Mouse (Mus musculus) midbrain, embryonic 16.5 days (tissue): Measurements from ENCODE around the gene Fam178b. TPM values are rescaled to one million over a fixed set of nuclear protein-coding genes. Genes with fewer than 3 reads are reported as not detected.

Source experiments
- ATAC-seq: fragments of 200-750 bp; cut with Nextera tagmentation; 2 replicates; pipeline ENCODE4 v1.8.0; 2017; ENCODE audit warnings: moderate TSS enrichment
- H3K27ac ChIP-seq: fragments of 300-500 bp; sonication (generic); 2 replicates; pipeline ENCODE4 v1.5.1; 2014; ENCODE audit warnings: mild to moderate bottlenecking, low read length, mixed read lengths
- H3K27me3 ChIP-seq: fragments of 300-500 bp; sonication (generic); 2 replicates; pipeline ENCODE4 v1.6.1; 2014; ENCODE audit warnings: low read depth, low read length, mixed read lengths; ENCODE audit not compliant: control insufficient read depth, insufficient read depth
- H3K36me3 ChIP-seq: fragments of 300-500 bp; sonication (generic); 2 replicates; pipeline ENCODE4 v1.6.1; 2014; ENCODE audit warnings: mild to moderate bottlenecking, low read length, moderate library complexity, mixed read lengths; ENCODE audit not compliant: control insufficient read depth, insufficient read depth
- H3K4me1 ChIP-seq: fragments of 300-500 bp; sonication (generic); 2 replicates; pipeline ENCODE4 v1.6.1; 2014; ENCODE audit warnings: mild to moderate bottlenecking, low read length, mixed read lengths; ENCODE audit not compliant: control insufficient read depth, insufficient read depth
- H3K4me2 ChIP-seq: fragments of 300-500 bp; sonication (generic); 2 replicates; pipeline ENCODE4 v1.6.1; 2014; ENCODE audit warnings: mild to moderate bottlenecking, low read length, mixed read lengths
- H3K4me3 ChIP-seq: fragments of 300-500 bp; sonication (generic); 2 replicates; pipeline ENCODE4 v1.5.1; 2014; ENCODE audit warnings: low read depth, mild to moderate bottlenecking, low read length, moderate library complexity, mixed read lengths
- H3K9ac ChIP-seq: fragments of 300-500 bp; sonication (generic); 2 replicates; pipeline ENCODE4 v1.6.1; 2014; ENCODE audit warnings: low read depth, low read length, mixed read lengths
- H3K9me3 ChIP-seq: fragments of 300-500 bp; sonication (generic); replicated peaks from 2 replicates; pipeline ENCODE4 v1.6.1; 2014; ENCODE audit warnings: mild to moderate bottlenecking, low read length, mixed read lengths; ENCODE audit not compliant: control insufficient read depth, poor library complexity, severe bottlenecking
- WGBS: fragments of 180-500 bp; shearing (Covaris S2); extraction: QIAGEN DNeasy Blood & Tissue Kit; methylation state at CpG from one replicate; pipeline ENCODE4 v1.1.7; 2014; 5-methylcytosine and 5-hydroxymethylcytosine counted together
- polyA plus RNA-seq: library from polyadenylated mRNA; unstranded; fragments of >200 nt; fragmentation: Nextera tagmentation; extraction: Ambion mirVana; gene quantifications from 2 replicates; pipeline ENCODE4 v1.2.1, GENCODE M21; 2015

Fam178b gene
- polyA plus RNA-seq, 1 experiment from 2014 or later = 0.33 TPM

GRCm38 (mm10) chr1:36525774-36526173 is 157.2 kb downstream of the Fam178b start:
- Histone ChIP-seq H3K4me1 (no peaks in the 10 kb centered on the region), H3K27me3 (no peaks in the 10 kb centered on the region)
- WGBS = 94% methylated on average over 12 of the region's 12 CpGs

DNA sequence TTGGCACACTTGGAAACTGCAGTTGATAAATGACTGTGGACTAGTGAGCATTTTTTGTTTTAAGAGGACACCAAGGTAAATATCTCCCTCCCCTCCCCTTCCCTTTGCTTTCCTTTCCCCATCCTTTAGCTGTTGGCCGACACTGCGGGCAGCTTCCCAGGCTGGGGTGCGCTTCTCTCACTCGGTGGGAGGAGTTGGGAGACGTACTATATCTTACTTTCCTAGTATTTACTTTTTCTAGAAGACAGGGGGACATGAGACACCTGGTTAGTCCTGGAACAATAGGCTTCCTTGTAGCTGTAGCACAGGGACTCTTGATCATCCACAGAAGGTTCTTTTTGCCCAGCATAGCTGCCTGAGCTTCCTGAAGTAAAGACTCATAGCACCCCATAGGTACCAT is 158.9 kb downstream of the Fam178b start:
- peaks cover 38% of the 10 kb centered on the region for H3K36me3 ChIP-seq
- no peaks in the 10 kb centered on the region for H3K9me3 ChIP-seq
- H3K4me2 ChIP-seq = no peak overlapping the region
- H3K27ac ChIP-seq = no peak overlapping the region
- 94% methylated on average over 5 of the region's 5 CpGs for WGBS
- no peaks in the 10 kb centered on the region for H3K4me1 ChIP-seq
- H3K4me3 ChIP-seq = no peak overlapping the region
- no peak overlapping the region for H3K9ac ChIP-seq
- ATAC-seq = no peak
- H3K27me3 ChIP-seq = no peaks in the 10 kb centered on the region

More at GRCm38 (mm10) chr1:36525774-36526173, 157.2 kb downstream of the Fam178b start:
- H3K9me3 ChIP-seq = no peaks in the 10 kb centered on the region
- H3K9ac ChIP-seq = no peak overlapping the region
- ATAC-seq = no peak
- peaks cover 36% of the 10 kb centered on the region for H3K36me3 ChIP-seq
- no peak overlapping the region for H3K4me3 ChIP-seq
- H3K27ac ChIP-seq = no peak overlapping the region
- no peak overlapping the region for H3K4me2 ChIP-seq

- Histone ChIP-seq H3K27me3 (no peaks in the 10 kb centered on the region), H3K27ac (no peak overlapping the region), H3K36me3 (peaks cover 38% of the 10 kb centered on the region), H3K4me3 (no peak overlapping the region), H3K4me2 (no peak overlapping the region), H3K4me1 (no peaks in the 10 kb centered on the region), H3K9me3 (no peaks in the 10 kb centered on the region), H3K9ac (no peak overlapping the region)
- peak; percentile 49; the same call in 1 of the 2 replicates for ATAC-seq
- 53% methylated on average over 9 of the region's 9 CpGs for WGBS
Measured at GRCm38 (mm10) chr1:36523332-36524013, 159.5 kb downstream of the Fam178b start.

DNA sequence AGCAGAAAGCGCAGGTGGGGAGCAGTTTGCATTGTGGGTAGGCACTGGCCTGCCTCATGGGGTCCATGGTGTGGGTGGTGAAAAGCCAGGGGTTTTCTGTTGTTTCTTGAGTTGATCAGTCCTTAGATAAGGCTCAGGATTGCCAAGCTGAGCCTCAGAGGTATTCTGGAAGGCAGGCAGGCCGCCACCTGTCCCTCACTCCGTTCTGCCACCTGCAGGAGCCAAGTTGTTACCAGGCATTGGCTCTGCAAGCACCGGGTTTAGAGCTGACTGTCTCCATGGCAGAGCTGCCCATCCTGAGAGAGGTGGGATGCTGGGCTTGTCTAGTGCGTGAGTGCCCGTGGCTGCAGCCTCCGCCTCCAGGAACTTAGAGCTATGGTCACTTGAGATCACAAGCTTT is 160.8 kb downstream of the Fam178b start:
- Histone ChIP-seq H3K36me3 (peaks cover 38% of the 10 kb centered on the region), H3K27me3 (no peaks in the 10 kb centered on the region), H3K27ac (no peak overlapping the region), H3K9ac (no peak overlapping the region), H3K4me3 (no peak overlapping the region), H3K4me1 (0 out of 2 replicates have a peak, but pooled peaks cover 3% of the 10 kb centered on the region), H3K4me2 (no peak overlapping the region), H3K9me3 (no peaks in the 10 kb centered on the region)
- WGBS = 96% methylated on average over 7 of the region's 7 CpGs
- ATAC-seq = no peak

- peaks cover 13% of the 10 kb centered on the region for H3K4me1 ChIP-seq
- no peaks in the 10 kb centered on the region for H3K9me3 ChIP-seq
- H3K9ac ChIP-seq = no peak overlapping the region
- ATAC-seq = no peak
- no peaks in the 10 kb centered on the region for H3K27me3 ChIP-seq
- H3K36me3 ChIP-seq = peaks cover 24% of the 10 kb centered on the region
- H3K27ac ChIP-seq = no peak overlapping the region
- 83% methylated on average over 11 of the region's 11 CpGs for WGBS
- H3K4me2 ChIP-seq = no peak overlapping the region
- no peak overlapping the region for H3K4me3 ChIP-seq
Measured at GRCm38 (mm10) chr1:36519626-36520025, 163.4 kb downstream of the Fam178b start.

DNA sequence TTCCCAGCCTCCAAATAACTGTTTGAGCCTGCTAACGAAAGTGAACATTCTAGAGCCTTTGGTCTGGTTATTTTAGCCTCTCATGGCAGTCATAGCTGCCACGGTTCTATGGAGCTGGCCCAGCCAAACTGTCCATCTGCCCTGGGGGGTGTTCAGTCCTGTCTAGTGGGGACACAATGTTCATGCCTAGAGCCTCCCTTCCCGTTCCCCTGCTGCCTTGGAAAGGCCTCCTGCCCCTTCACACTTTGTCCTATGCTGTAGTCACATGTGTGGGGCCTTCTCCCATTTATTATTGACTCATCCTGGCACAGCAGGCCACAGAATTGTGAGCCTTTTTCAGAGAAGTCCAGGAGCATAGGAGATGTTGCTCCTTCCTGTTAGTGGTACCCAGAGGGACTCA is 164.7 kb downstream of the Fam178b start:
- Histone ChIP-seq H3K4me3 (no peak overlapping the region), H3K9me3 (no peaks in the 10 kb centered on the region), H3K27me3 (no peaks in the 10 kb centered on the region), H3K4me1 (peaks cover 27% of the 10 kb centered on the region), H3K27ac (no peak overlapping the region), H3K9ac (no peak overlapping the region), H3K36me3 (peaks cover 19% of the 10 kb centered on the region), H3K4me2 (no peak overlapping the region)
- ATAC-seq = no peak
- 84% methylated on average over 3 of the region's 3 CpGs for WGBS

DNA sequence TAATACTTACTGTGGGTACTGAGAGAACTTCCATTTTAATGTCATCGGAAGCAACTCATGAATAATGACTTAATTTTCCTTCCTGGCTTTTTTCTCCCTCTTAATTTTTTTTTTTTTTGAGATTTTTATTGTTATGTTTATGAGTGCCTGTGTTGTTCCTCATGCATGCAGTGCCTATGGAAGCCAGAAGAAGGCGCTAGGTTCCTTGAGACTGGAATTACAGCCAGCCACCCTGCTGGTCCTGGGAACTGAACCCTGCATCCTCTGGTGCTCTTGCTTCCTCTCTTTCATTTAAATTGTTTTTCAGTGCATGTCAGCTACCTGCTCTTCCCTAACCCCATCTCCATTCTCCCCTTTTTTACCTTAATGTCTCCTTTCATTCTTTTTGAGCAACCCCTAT is 169.3 kb downstream of the Fam178b start:
- Histone ChIP-seq H3K4me3 (peak overlapping the region; percentile 94), H3K9me3 (no peaks in the 10 kb centered on the region), H3K9ac (no peak overlapping the region), H3K27ac (no peak overlapping the region), H3K27me3 (no peaks in the 10 kb centered on the region), H3K4me2 (peak overlapping the region; percentile 84), H3K4me1 (peaks cover 30% of the 10 kb centered on the region), H3K36me3 (no peaks in the 10 kb centered on the region; the same call in 1 of the 2 replicates)
- WGBS = 35% methylated on average over 2 of the region's 2 CpGs
- ATAC-seq = no peak

DNA sequence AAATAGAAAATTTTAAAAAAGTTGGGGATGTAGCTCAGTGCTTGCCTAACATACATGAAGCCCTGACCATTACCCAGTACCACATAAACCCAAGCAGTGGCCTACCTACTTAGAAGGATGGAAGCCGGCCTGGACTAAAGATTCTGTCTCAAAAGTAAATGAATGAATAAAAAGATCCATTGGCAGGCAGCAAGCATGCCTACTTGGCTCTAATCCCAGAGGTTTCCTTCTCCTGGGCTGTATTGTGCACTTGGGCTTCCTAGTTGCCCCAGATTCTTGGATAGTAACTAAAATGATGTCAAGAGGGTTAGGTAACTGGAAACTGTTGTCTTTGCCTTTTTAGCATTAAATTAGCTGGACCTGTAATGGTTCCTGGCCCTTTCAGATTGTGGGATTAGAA is 169.7 kb downstream of the Fam178b start:
- H3K4me3 ChIP-seq = peak overlapping the region; percentile 94
- H3K36me3 ChIP-seq = no peaks in the 10 kb centered on the region; the same call in 1 of the 2 replicates
- ATAC-seq = no peak
- peak overlapping the region; percentile 91 for H3K9ac ChIP-seq
- peak overlapping the region; percentile 84 for H3K4me2 ChIP-seq
- no peaks in the 10 kb centered on the region for H3K27me3 ChIP-seq
- H3K4me1 ChIP-seq = peaks cover 30% of the 10 kb centered on the region
- WGBS = 0% methylated on average over 1 of the region's 1 CpGs
- no peaks in the 10 kb centered on the region for H3K9me3 ChIP-seq
- no peak overlapping the region; the same call in 1 of the 2 replicates for H3K27ac ChIP-seq

GRCm38 (mm10) chr1:36512966-36513280 is 170.1 kb downstream of the Fam178b start:
- peak overlapping the region; percentile 91 for H3K9ac ChIP-seq
- peak overlapping the region; percentile 84 for H3K4me2 ChIP-seq
- WGBS = 1% methylated on average over 16 of the region's 16 CpGs
- no peaks in the 10 kb centered on the region for H3K27me3 ChIP-seq
- no peaks in the 10 kb centered on the region for H3K9me3 ChIP-seq
- no peak for ATAC-seq
- H3K27ac ChIP-seq = peak overlapping the region; percentile 97
- no peaks in the 10 kb centered on the region for H3K36me3 ChIP-seq
- H3K4me3 ChIP-seq = peak overlapping the region; percentile 94
- peaks cover 30% of the 10 kb centered on the region for H3K4me1 ChIP-seq
